Mouse (Mus musculus) heart, adult 2 months (tissue): Measurements from ENCODE around the gene Fbxw9.

Experiments
- CTCF ChIP-seq: fragments of 200-600 bp; IDR thresholded peaks from 2 replicates; pipeline ENCODE4 v1.8.1; 2022; ENCODE audit warnings: antibody characterized with exemption, mild to moderate bottlenecking, moderate library complexity
- EP300 ChIP-seq: fragments of 200-500 bp; IDR thresholded peaks from 2 replicates; pipeline ENCODE4 v1.6.1; 2011; ENCODE audit warnings: low read depth, low read length, control low read depth; ENCODE audit not compliant: insufficient read depth
- POLR2A ChIP-seq: fragments of 200-500 bp; IDR thresholded peaks from 2 replicates; pipeline ENCODE4 v1.6.1; 2011; ENCODE audit warnings: mild to moderate bottlenecking, low read depth, low read length, control low read depth; ENCODE audit not compliant: insufficient read depth

- no peak for TF ChIP-seq CTCF
- no peak for TF ChIP-seq POLR2A
- TF ChIP-seq EP300 = no peak
Observed at GRCm38 (mm10) chr8:85113241-85113640, 53.4 kb downstream of the Fbxw9 start.
